Mouse (Mus musculus) stomach, embryonic 14.5 days (tissue): ENCODE measurements around the gene Cgnl1. TPM values are rescaled to one million over a fixed set of nuclear protein-coding genes. Genes with fewer than 3 reads are reported as not detected.

Experiments
- ATAC-seq: fragments of 200-750 bp; cut with Nextera tagmentation; 2 replicates; pipeline ENCODE4 v1.8.0; 2017; ENCODE audit warnings: low read depth, moderate TSS enrichment; ENCODE audit not compliant: insufficient number of reproducible peaks, insufficient read depth, low FRiP score
- H3K27ac ChIP-seq: fragments of 300-500 bp; sonication (generic); 2 replicates; pipeline ENCODE4 v1.5.1; 2014; ENCODE audit warnings: mild to moderate bottlenecking, low read length, moderate library complexity, mixed read lengths
- H3K27me3 ChIP-seq: fragments of 300-500 bp; sonication (generic); 2 replicates; pipeline ENCODE4 v1.6.1; 2014; ENCODE audit warnings: low read length, control low read depth, mixed read lengths; ENCODE audit not compliant: control insufficient read depth, insufficient read depth
- H3K36me3 ChIP-seq: fragments of 300-500 bp; sonication (generic); 2 replicates; pipeline ENCODE4 v1.6.1; 2014; ENCODE audit warnings: mild to moderate bottlenecking, control low read depth, low read length, moderate library complexity, mixed read lengths; ENCODE audit not compliant: control insufficient read depth, insufficient read depth
- H3K4me1 ChIP-seq: fragments of 300-500 bp; sonication (generic); 2 replicates; pipeline ENCODE4 v1.6.1; 2014; ENCODE audit warnings: low read length, control low read depth, mixed read lengths; ENCODE audit not compliant: control insufficient read depth, insufficient read depth
- H3K4me2 ChIP-seq: fragments of 300-500 bp; sonication (generic); replicated peaks from 2 replicates; pipeline ENCODE4 v1.6.1; 2014; ENCODE audit warnings: low read depth, low read length, control low read depth
- H3K4me3 ChIP-seq: fragments of 300-500 bp; sonication (generic); 2 replicates; pipeline ENCODE4 v1.5.1; 2014; ENCODE audit warnings: low read depth, low read length, control low read depth
- H3K9ac ChIP-seq: fragments of 300-500 bp; sonication (generic); replicated peaks from 2 replicates; pipeline ENCODE4 v1.6.1; 2014; ENCODE audit warnings: low read depth, mild to moderate bottlenecking, control low read depth, low read length, moderate library complexity, mixed read lengths
- H3K9me3 ChIP-seq: fragments of 300-500 bp; sonication (generic); 2 replicates; pipeline ENCODE4 v1.6.1; 2016; ENCODE audit warnings: low read depth, low read length, control low read depth; ENCODE audit not compliant: control insufficient read depth
- WGBS: fragments of 180-500 bp; shearing (Covaris S2); extraction: QIAGEN DNeasy Blood & Tissue Kit; methylation state at CpG from one replicate; pipeline ENCODE4 v1.1.7; 2014; 5-methylcytosine and 5-hydroxymethylcytosine counted together
- polyA plus RNA-seq: library from polyadenylated mRNA; unstranded; fragments of >200 nt; fragmentation: Nextera tagmentation; extraction: Ambion mirVana; gene quantifications from 2 replicates; pipeline ENCODE4 v1.2.1, GENCODE M21; 2014

Gene Cgnl1
- polyA plus RNA-seq, 1 experiment from 2014 or later = 11.8 TPM

DNA sequence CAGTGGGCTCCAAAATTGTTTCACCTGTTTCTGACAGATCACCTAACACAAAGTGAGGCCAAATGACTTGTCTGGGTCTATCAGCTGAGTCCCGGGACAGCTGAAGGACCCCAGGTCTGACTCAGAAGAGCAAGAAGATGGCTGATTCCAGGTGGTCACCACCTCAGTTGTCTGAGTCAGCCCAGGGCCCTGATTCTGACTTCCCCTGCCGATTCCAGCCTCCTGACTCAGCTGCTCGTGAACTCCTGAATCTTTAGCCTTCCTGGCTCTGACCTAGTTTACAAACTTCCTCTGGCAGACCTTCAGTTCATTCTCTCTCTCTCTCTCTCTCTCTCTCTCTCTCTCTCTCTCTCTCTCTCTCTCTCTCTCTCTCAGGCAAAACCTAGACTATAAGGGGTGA, 86.6 kb downstream of the Cgnl1 start:
- no peak overlapping the region for H3K4me2 ChIP-seq
- 0 out of 2 replicates have a peak, but pooled peaks cover 2% of the 10 kb centered on the region for H3K4me1 ChIP-seq
- H3K36me3 ChIP-seq = no peaks in the 10 kb centered on the region
- no peaks in the 10 kb centered on the region for H3K9me3 ChIP-seq
- H3K27ac ChIP-seq = no peak overlapping the region
- H3K27me3 ChIP-seq = no peaks in the 10 kb centered on the region
- 61% methylated on average over 3 of the region's 3 CpGs for WGBS
- ATAC-seq = no peak
- no peak overlapping the region for H3K9ac ChIP-seq
- H3K4me3 ChIP-seq = no peak overlapping the region

- Histone ChIP-seq H3K9me3 (no peaks in the 10 kb centered on the region), H3K9ac (no peak overlapping the region), H3K4me3 (no peak overlapping the region), H3K36me3 (no peaks in the 10 kb centered on the region), H3K27me3 (no peaks in the 10 kb centered on the region), H3K27ac (no peak overlapping the region), H3K4me1 (peaks cover 6% of the 10 kb centered on the region; the same call in 1 of the 2 replicates), H3K4me2 (no peak overlapping the region)
- ATAC-seq = no peak
- WGBS = 87% methylated on average over 9 of the region's 9 CpGs
These were observed 91.0 kb downstream of the Cgnl1 start for GRCm38 (mm10) chr9:71680381-71680780.

DNA sequence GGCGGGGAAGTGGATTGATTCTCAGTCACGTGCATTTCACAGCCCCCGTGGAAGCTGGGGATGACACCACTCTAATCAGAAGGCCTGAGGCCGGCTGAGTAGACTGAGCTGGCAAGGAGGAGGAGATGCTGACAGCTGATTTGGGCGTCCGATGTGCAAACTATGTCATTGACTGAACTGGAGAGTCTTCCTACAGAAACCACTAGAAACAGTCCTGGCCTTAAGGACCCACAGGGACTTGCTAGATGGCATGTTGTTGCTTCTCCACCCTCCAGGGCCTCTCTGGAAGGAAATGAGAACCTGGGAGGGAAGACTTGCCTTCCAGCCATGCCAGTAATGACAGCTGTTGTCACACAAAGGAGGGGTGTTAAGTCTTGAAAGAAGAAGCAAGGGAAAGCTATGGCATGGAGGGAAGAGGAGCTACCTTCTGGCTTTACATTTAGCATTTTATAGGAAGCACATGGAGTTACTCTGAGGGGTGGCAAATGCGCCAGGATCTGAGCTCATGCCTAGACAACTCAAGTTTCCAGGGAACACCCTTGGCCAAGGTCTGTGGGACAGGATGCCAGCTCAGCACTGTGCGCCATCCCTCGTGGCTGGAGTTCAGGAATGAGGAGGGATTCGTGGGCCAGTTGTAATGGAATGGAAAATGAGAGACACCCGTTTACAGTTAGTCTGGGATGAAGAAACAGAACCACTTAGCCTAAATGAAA, 92.1 kb downstream of the Cgnl1 start:
- Histone ChIP-seq H3K9me3 (no peaks in the 10 kb centered on the region), H3K27ac (no peak overlapping the region), H3K4me1 (peaks cover 9% of the 10 kb centered on the region; the same call in 1 of the 2 replicates), H3K27me3 (no peaks in the 10 kb centered on the region), H3K36me3 (no peaks in the 10 kb centered on the region), H3K4me3 (no peak overlapping the region), H3K9ac (no peak overlapping the region), H3K4me2 (no peak overlapping the region)
- ATAC-seq = no peak
- WGBS = 66% methylated on average over 11 of the region's 11 CpGs

GRCm38 (mm10) chr9:71676988-71677688, 94.3 kb downstream of the Cgnl1 start:
- peak overlapping the region; percentile 48; the same call in 1 of the 2 replicates for H3K27ac ChIP-seq
- no peak overlapping the region for H3K4me2 ChIP-seq
- no peaks in the 10 kb centered on the region for H3K36me3 ChIP-seq
- no peak overlapping the region for H3K4me3 ChIP-seq
- peaks cover 9% of the 10 kb centered on the region; the same call in 1 of the 2 replicates for H3K4me1 ChIP-seq
- no peaks in the 10 kb centered on the region for H3K9me3 ChIP-seq
- H3K9ac ChIP-seq = no peak overlapping the region
- no peak for ATAC-seq
- WGBS = 23% methylated on average over 5 of the region's 5 CpGs
- H3K27me3 ChIP-seq = no peaks in the 10 kb centered on the region

DNA sequence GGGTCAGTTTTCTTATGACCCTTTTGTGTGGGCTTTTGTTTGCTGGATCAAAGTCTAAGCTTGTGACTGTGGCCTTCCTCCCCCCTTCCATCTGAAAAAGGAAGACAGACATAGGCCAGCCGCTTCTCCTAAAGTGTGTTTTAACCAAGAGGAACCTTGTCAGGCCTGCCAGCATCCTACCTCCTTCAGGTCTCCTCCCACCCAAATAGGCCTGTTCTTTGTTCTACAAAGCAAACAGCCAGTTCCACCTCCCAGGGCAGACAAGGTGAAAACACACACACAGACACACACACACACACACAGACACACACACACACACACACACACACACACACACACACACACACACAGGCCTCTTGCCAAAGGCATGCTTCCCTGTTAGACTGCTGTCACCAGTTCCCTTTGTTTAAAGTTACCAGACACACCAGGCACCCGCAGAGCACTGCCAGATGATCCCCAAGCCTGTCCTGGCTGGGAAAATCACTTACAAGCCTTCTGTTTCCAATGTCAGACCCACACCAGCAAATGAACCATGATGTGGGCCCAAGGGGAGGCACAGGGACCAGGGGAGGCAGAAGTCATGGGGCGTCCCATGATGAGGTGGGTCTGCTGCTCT, 95.5 kb downstream of the Cgnl1 start:
- H3K9me3 ChIP-seq = no peaks in the 10 kb centered on the region
- no peak overlapping the region for H3K4me2 ChIP-seq
- H3K27ac ChIP-seq = no peak overlapping the region; the same call in 1 of the 2 replicates
- H3K4me1 ChIP-seq = peaks cover 6% of the 10 kb centered on the region; the same call in 1 of the 2 replicates
- no peak overlapping the region for H3K9ac ChIP-seq
- ATAC-seq = no peak; the same call in 1 of the 2 replicates
- no peaks in the 10 kb centered on the region for H3K36me3 ChIP-seq
- 52% methylated on average over 3 of the region's 3 CpGs for whole genome bisulfite sequencing
- H3K27me3 ChIP-seq = no peaks in the 10 kb centered on the region
- H3K4me3 ChIP-seq = no peak overlapping the region

- no peak for ATAC-seq
- no peaks in the 10 kb centered on the region for H3K27me3 ChIP-seq
- H3K36me3 ChIP-seq = no peaks in the 10 kb centered on the region
- H3K4me3 ChIP-seq = no peak overlapping the region
- no peak overlapping the region for H3K9ac ChIP-seq
- no peak overlapping the region for H3K27ac ChIP-seq
- H3K4me1 ChIP-seq = peaks cover 6% of the 10 kb centered on the region; the same call in 1 of the 2 replicates
- WGBS = 100% methylated on average over 2 of the region's 2 CpGs
- no peak overlapping the region for H3K4me2 ChIP-seq
- H3K9me3 ChIP-seq = no peaks in the 10 kb centered on the region
These were observed 96.2 kb downstream of the Cgnl1 start for GRCm38 (mm10) chr9:71675216-71675615.

DNA sequence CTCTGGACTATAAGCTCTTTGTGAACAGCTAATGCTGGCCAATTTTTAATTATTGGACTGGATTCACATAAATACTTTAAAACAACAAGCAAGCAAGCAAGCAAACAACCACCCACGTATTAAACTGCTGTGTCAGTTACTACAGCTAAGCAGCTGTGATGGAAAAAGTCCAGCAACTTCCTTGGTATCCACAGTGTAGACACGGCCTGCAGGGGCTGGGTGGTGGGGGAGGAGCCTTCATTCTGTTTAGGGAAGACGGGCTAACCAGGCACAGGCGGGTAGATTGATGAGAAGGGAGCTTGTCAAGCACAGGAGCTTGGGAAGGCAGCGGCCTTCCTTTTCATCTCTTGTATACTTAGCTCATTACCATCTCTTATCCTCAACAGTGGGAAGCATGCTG, 96.9 kb downstream of the Cgnl1 start:
- H3K4me2 ChIP-seq = no peak overlapping the region
- peaks cover 6% of the 10 kb centered on the region; the same call in 1 of the 2 replicates for H3K4me1 ChIP-seq
- no peak overlapping the region for H3K4me3 ChIP-seq
- H3K36me3 ChIP-seq = no peaks in the 10 kb centered on the region
- no peak overlapping the region for H3K27ac ChIP-seq
- 22% methylated on average over 5 of the region's 5 CpGs for WGBS
- no peaks in the 10 kb centered on the region for H3K9me3 ChIP-seq
- H3K27me3 ChIP-seq = no peaks in the 10 kb centered on the region
- H3K9ac ChIP-seq = no peak overlapping the region
- ATAC-seq = peak; percentile 57; the same call in 1 of the 2 replicates

DNA sequence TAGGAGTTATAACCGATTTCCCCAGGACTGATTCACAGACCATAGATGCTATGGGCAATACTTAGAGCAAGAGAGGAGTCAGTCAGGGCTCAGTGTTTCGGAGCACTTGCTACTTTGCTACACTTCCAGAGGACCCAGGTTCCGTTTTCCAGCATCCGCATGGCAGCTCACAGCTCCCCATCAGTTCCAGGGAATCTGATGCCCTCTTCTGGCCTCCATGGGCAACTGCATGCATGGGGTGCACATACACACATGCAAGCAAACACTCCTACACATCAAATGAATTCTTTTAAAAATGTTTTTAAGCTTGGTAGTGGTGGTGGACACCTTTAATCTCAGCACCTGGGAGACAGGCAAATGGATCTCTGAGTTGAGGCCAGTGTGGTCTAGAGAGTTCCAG, 98.9 kb downstream of the Cgnl1 start:
- no peaks in the 10 kb centered on the region for H3K27me3 ChIP-seq

More for the DNA sequence above, 98.9 kb downstream of the Cgnl1 start:
- Histone ChIP-seq H3K4me3 (no peak overlapping the region), H3K4me2 (no peak overlapping the region), H3K36me3 (no peaks in the 10 kb centered on the region), H3K9me3 (no peaks in the 10 kb centered on the region), H3K4me1 (peaks cover 12% of the 10 kb centered on the region), H3K9ac (no peak overlapping the region), H3K27ac (no peak overlapping the region)
- 98% methylated on average over 4 of the region's 4 CpGs for WGBS
- no peak for ATAC-seq
